Mouse (Mus musculus): ENCODE results near the gene Gns. TPM values are rescaled to one million over a fixed set of nuclear protein-coding genes. Genes with fewer than 3 reads are reported as not detected.
A peak's percentile ranks its signal among the peaks of the same experiment; 100 is the strongest.

Gene Gns
- total and polyA plus RNA-seq, 2 experiments from 2014 or later = 39.5 to 87.5 TPM

- no peak for ATAC-seq
- no peak for TF ChIP-seq CTCF (IDR thresholded peaks at IDR 0.05; ENCODE audit: low read depth)
- WGBS = 79% methylated on average over 12 of the region's 12 CpGs
Observed at GRCm38 (mm10) chr10:121374013-121374412, 9.1 kb downstream of the Gns start.

DNA sequence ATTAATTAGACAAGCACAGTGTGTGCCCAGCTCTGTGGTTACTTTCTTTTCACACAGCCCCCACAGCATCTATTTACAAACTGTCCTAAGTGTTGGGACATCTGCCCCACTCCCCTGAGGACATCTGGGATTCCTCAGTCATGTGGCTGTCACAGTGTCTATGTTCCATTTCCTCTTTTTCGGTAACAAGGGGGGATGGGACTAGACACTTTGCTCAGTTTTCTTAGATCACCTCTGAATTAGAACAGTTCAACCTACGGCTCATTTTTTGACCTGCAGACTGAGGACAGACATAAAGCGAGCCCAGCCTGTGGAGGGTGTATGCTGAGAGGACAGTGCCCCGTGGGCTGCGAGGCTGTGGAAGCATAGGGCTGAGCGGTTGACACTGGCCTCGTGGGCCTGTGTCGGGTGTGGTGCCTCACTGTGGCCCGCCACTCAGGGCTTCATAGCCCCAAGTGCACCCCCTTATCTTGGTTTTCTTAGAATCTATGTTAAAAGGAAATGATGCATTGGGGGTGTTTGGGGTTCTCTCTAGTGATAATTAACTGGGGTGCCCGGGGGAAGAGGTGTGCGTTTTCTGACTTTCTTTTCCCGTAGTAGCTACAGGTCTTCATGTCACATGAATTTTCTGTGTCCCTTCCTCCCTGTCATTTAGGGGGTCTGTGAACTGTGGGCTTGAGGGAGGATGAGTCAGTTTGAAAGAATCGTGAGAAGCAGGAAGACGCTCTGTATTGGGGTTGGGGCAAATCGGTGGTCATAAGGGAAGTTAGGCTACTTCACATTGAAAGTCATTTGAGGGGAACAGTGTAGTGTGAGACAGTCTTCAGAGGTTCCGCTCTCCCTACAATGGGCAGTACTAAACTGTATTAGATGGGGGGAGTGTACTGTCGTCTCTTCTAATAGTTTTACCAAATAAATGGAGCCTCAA lies 10.1 kb downstream of the Gns start:
- ATAC-seq = no peak
- 90% methylated on average over 17 of the region's 17 CpGs for WGBS
- peaks cover 57% of the 10 kb centered on the region for H3K36me3 ChIP-seq (ENCODE audit: insufficient read depth, low read length)

More at GRCm38 (mm10) chr10:121374013-121374412, 9.1 kb downstream of the Gns start:
- DNase-seq (ENCODE audit: low spot score) = no peak
- Histone ChIP-seq H3K9ac (replicated peaks; ENCODE audit: low read length) (no peak overlapping the region), H3K27me3 (ENCODE audit: insufficient read depth, low read length) (no peaks in the 10 kb centered on the region), H3K9me3 (ENCODE audit: low read length) (no peaks in the 10 kb centered on the region), H3K4me3 (ENCODE audit: low read length) (no peak overlapping the region), H3K4me1 (ENCODE audit: insufficient read depth, low read length) (no peaks in the 10 kb centered on the region), H3K27ac (no peak overlapping the region), H3K4me2 (ENCODE audit: low read depth, low read length) (no peak overlapping the region), H3K36me3 (ENCODE audit: insufficient read depth, low read length) (peaks cover 51% of the 10 kb centered on the region)

DNA sequence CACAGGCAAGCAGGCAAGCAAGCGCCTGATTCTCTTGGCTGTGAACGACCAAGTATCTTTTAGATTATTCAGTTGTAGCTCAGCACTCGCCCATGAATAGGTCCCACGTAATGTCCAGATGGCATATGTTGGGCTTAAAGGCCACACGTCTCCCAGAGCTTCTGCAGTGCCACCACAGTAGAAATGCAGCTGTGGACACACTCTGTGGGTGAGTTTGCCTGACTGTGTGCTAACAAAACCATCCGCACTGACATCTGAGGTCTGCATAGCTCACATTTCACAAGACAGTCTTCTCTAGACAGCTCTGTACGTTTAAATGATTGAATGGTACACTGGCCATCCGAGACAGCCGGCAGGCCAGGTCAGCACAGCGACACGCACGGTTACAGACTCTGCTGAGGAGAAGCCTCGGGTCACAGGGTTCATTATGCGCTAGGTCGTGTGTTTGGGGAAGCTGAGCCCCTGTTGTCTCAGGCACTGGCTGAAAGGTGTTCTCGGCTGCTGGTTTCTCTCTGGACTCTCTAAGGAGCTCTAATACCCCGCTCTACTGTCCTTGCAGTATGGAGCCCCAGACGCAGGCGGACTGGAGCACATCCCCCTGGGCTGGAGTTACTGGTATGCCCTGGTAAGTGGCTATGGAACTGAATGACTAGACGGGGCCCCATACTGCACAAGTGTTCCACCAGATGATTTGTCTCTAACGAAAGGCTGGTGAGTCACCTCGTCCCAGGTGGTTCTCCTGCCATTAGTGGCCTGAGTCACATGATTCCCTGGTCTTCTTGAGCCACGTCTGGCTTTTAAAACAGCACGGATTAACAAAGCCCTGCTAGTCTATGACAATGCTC lies 11.0 kb downstream of the Gns start:
- H3K4me1 ChIP-seq (ENCODE audit: insufficient read depth, low read length) = no peaks in the 10 kb centered on the region
- no peak overlapping the region for H3K27ac ChIP-seq
- DNase-seq (ENCODE audit: low spot score) = no peak
- no peak for TF ChIP-seq CTCF (IDR thresholded peaks at IDR 0.05; ENCODE audit: low read depth)
- H3K9ac ChIP-seq (replicated peaks; ENCODE audit: low read length) = no peak overlapping the region
- peaks cover 61% of the 10 kb centered on the region for H3K36me3 ChIP-seq (ENCODE audit: insufficient read depth, low read length)
- no peak overlapping the region for H3K4me3 ChIP-seq (ENCODE audit: low read length)
- 84% methylated on average over 24 of the region's 24 CpGs for WGBS
- no peaks in the 10 kb centered on the region for H3K27me3 ChIP-seq (ENCODE audit: insufficient read depth, low read length)
- H3K9me3 ChIP-seq (ENCODE audit: low read length) = no peaks in the 10 kb centered on the region
- no peak overlapping the region for H3K4me2 ChIP-seq (ENCODE audit: low read depth, low read length)
- ATAC-seq = no peak

More for the DNA sequence above, 10.1 kb downstream of the Gns start:
- no peak overlapping the region for H3K9ac ChIP-seq (replicated peaks; ENCODE audit: low read length)
- no peak overlapping the region for H3K27ac ChIP-seq
- H3K9me3 ChIP-seq (ENCODE audit: low read length) = no peaks in the 10 kb centered on the region
- no peak overlapping the region for H3K4me2 ChIP-seq (ENCODE audit: low read depth, low read length)
- H3K4me3 ChIP-seq (ENCODE audit: low read length) = no peak overlapping the region
- no peaks in the 10 kb centered on the region for H3K4me1 ChIP-seq (ENCODE audit: insufficient read depth, low read length)
- no peak for TF ChIP-seq CTCF (IDR thresholded peaks at IDR 0.05; ENCODE audit: low read depth)
- no peaks in the 10 kb centered on the region for H3K27me3 ChIP-seq (ENCODE audit: insufficient read depth, low read length)
- no peak for DNase-seq (ENCODE audit: low spot score)

GRCm38 (mm10) chr10:121376530-121377271 lies 11.8 kb downstream of the Gns start:
- TF ChIP-seq CTCF (IDR thresholded peaks at IDR 0.05; ENCODE audit: low read depth) = no peak
- WGBS = 91% methylated on average over 24 of the region's 24 CpGs
- H3K4me1 ChIP-seq (ENCODE audit: insufficient read depth, low read length) = no peaks in the 10 kb centered on the region
- no peak overlapping the region for H3K4me2 ChIP-seq (ENCODE audit: low read depth, low read length)
- DNase-seq (ENCODE audit: low spot score) = no peak
- no peaks in the 10 kb centered on the region for H3K27me3 ChIP-seq (ENCODE audit: insufficient read depth, low read length)
- H3K27ac ChIP-seq = no peak overlapping the region
- no peak for ATAC-seq
- peaks cover 66% of the 10 kb centered on the region for H3K36me3 ChIP-seq (ENCODE audit: insufficient read depth, low read length)
- H3K4me3 ChIP-seq (ENCODE audit: low read length) = no peak overlapping the region
- H3K9me3 ChIP-seq (ENCODE audit: low read length) = no peaks in the 10 kb centered on the region
- H3K9ac ChIP-seq (replicated peaks; ENCODE audit: low read length) = no peak overlapping the region

- H3K4me1 ChIP-seq (ENCODE audit: insufficient read depth, low read length) = no peaks in the 10 kb centered on the region
- peak; percentile 29 for TF ChIP-seq CTCF (IDR thresholded peaks at IDR 0.05; ENCODE audit: low read depth)
- 99% methylated on average over 3 of the region's 3 CpGs for WGBS
Observed at GRCm38 (mm10) chr10:121379387-121379786, 14.5 kb downstream of the Gns start.

GRCm38 (mm10) chr10:121381280-121381679 lies 16.4 kb downstream of the Gns start:
- Histone ChIP-seq H3K27ac (no peak overlapping the region), H3K4me1 (ENCODE audit: insufficient read depth, low read length) (no peaks in the 10 kb centered on the region), H3K9ac (replicated peaks; ENCODE audit: low read length) (no peak overlapping the region), H3K27me3 (ENCODE audit: insufficient read depth, low read length) (no peaks in the 10 kb centered on the region), H3K9me3 (ENCODE audit: low read length) (no peaks in the 10 kb centered on the region), H3K4me2 (ENCODE audit: low read depth, low read length) (no peak overlapping the region), H3K36me3 (ENCODE audit: insufficient read depth, low read length) (peaks cover 72% of the 10 kb centered on the region), H3K4me3 (ENCODE audit: low read length) (no peak overlapping the region)
- ATAC-seq (no peak), DNase-seq (ENCODE audit: low spot score) (no peak)
- TF ChIP-seq CTCF (IDR thresholded peaks at IDR 0.05; ENCODE audit: low read depth) = no peak
- WGBS = 97% methylated on average over 18 of the region's 18 CpGs

More at GRCm38 (mm10) chr10:121379387-121379786, 14.5 kb downstream of the Gns start:
- H3K4me3 ChIP-seq (ENCODE audit: low read length) = no peak overlapping the region
- no peak overlapping the region for H3K9ac ChIP-seq (replicated peaks; ENCODE audit: low read length)
- no peak overlapping the region for H3K27ac ChIP-seq
- H3K4me2 ChIP-seq (ENCODE audit: low read depth, low read length) = no peak overlapping the region
- peaks cover 77% of the 10 kb centered on the region for H3K36me3 ChIP-seq (ENCODE audit: insufficient read depth, low read length)
- no peak for ATAC-seq
- no peak for DNase-seq (ENCODE audit: low spot score)
- H3K9me3 ChIP-seq (ENCODE audit: low read length) = no peaks in the 10 kb centered on the region
- no peaks in the 10 kb centered on the region for H3K27me3 ChIP-seq (ENCODE audit: insufficient read depth, low read length)

All from hindbrain, postnatal 0 days (tissue).